Mouse (Mus musculus) ES-Bruce4 (cell line): ENCODE measurements around the gene Dock11. TPM values are rescaled to one million over a fixed set of nuclear protein-coding genes. Genes with fewer than 3 reads are reported as not detected.

Experiments
- H3K27ac ChIP-seq: 2 replicates; pipeline ENCODE4 v1.5.1; 2012; ENCODE audit warnings: low read length, inconsistent platforms; ENCODE audit not compliant: insufficient read depth
- H3K27me3 ChIP-seq: 2 replicates; pipeline ENCODE4 v1.6.1; 2012; ENCODE audit warnings: mild to moderate bottlenecking, low read length, inconsistent platforms; ENCODE audit not compliant: control insufficient read depth, poor library complexity, insufficient read depth, severe bottlenecking
- H3K36me3 ChIP-seq: 2 replicates; pipeline ENCODE4 v1.6.1; 2012; ENCODE audit warnings: inconsistent platforms, mild to moderate bottlenecking, low read length, moderate library complexity; ENCODE audit not compliant: control insufficient read depth, poor library complexity, insufficient read depth, severe bottlenecking
- H3K4me1 ChIP-seq: one replicate; pipeline ENCODE4 v1.8.1; 2011; ENCODE audit warnings: low read length; ENCODE audit not compliant: control insufficient read depth, insufficient read depth
- H3K4me3 ChIP-seq: 2 replicates; pipeline ENCODE4 v1.5.1; 2011; ENCODE audit warnings: low read depth, mild to moderate bottlenecking, low read length
- H3K9ac ChIP-seq: 2 replicates; pipeline ENCODE4 v1.6.1; 2012; ENCODE audit warnings: low read depth, mild to moderate bottlenecking, inconsistent platforms; ENCODE audit not compliant: poor library complexity, severe bottlenecking
- H3K9me3 ChIP-seq: replicated peaks from 2 replicates; pipeline ENCODE4 v1.6.1; 2012; ENCODE audit warnings: mild to moderate bottlenecking, low read length, inconsistent platforms; ENCODE audit not compliant: control insufficient read depth, poor library complexity, insufficient read depth, severe bottlenecking
- CTCF ChIP-seq: IDR thresholded peaks from one replicate; pipeline ENCODE4 v1.8.1; 2011; ENCODE audit warnings: low read depth, low read length
- EP300 ChIP-seq: IDR thresholded peaks from 2 replicates; pipeline ENCODE4 v1.6.1; 2011; ENCODE audit warnings: low read depth, low read length; ENCODE audit not compliant: insufficient read depth
- POLR2A ChIP-seq: IDR thresholded peaks from one replicate; pipeline ENCODE4 v1.8.1; 2011; ENCODE audit warnings: low read length; ENCODE audit not compliant: insufficient read depth
- polyA plus RNA-seq: library from polyadenylated mRNA; stranded (reverse); fragments of >200 nt; gene quantifications from 2 replicates; pipeline ENCODE4 v1.2.4, GENCODE M21; 2011; ENCODE audit warnings: low read depth; ENCODE audit not compliant: missing spikeins, insufficient read depth, insufficient read length

Dock11 gene
- polyA plus RNA-seq, 1 experiment, result 54.7 TPM

- H3K36me3 ChIP-seq, result no peaks in the 10 kb centered on the region
- H3K27me3 ChIP-seq, result no peaks in the 10 kb centered on the region
- H3K9me3 ChIP-seq, result no peaks in the 10 kb centered on the region
- no peak for TF ChIP-seq EP300
- H3K9ac ChIP-seq, result no peak overlapping the region
- H3K27ac ChIP-seq, result no peak overlapping the region
- H3K4me3 ChIP-seq, result no peak overlapping the region
- no peaks in the 10 kb centered on the region for H3K4me1 ChIP-seq
Measured at GRCm38 (mm10) chrX:35897648-35898500, 9.2 kb downstream of the Dock11 start.

GRCm38 (mm10) chrX:35898501-35898766 lies 9.8 kb downstream of the Dock11 start:
- Histone ChIP-seq H3K27ac (no peak overlapping the region), H3K36me3 (no peaks in the 10 kb centered on the region), H3K4me3 (no peak overlapping the region), H3K27me3 (no peaks in the 10 kb centered on the region), H3K4me1 (no peaks in the 10 kb centered on the region), H3K9ac (no peak overlapping the region), H3K9me3 (no peaks in the 10 kb centered on the region)
- TF ChIP-seq CTCF (no peak), POLR2A (no peak), EP300 (no peak)

- no peak for TF ChIP-seq CTCF
- no peak for TF ChIP-seq POLR2A
- no peak for TF ChIP-seq EP300
- Histone ChIP-seq H3K4me3 (no peak overlapping the region), H3K9me3 (no peaks in the 10 kb centered on the region), H3K9ac (no peak overlapping the region), H3K4me1 (no peaks in the 10 kb centered on the region), H3K27me3 (no peaks in the 10 kb centered on the region), H3K27ac (no peak overlapping the region), H3K36me3 (no peaks in the 10 kb centered on the region)
Measured at GRCm38 (mm10) chrX:35904352-35904751, 15.7 kb downstream of the Dock11 start.

- Histone ChIP-seq H3K4me3 (no peak overlapping the region), H3K4me1 (no peaks in the 10 kb centered on the region), H3K9me3 (no peaks in the 10 kb centered on the region), H3K27me3 (no peaks in the 10 kb centered on the region), H3K9ac (no peak overlapping the region), H3K36me3 (no peaks in the 10 kb centered on the region), H3K27ac (no peak overlapping the region)
- TF ChIP-seq CTCF, result no peak
- TF ChIP-seq EP300, result no peak
- TF ChIP-seq POLR2A, result no peak
Measured at GRCm38 (mm10) chrX:35906696-35907330, 18.2 kb downstream of the Dock11 start.

- no peaks in the 10 kb centered on the region for H3K27me3 ChIP-seq
- H3K4me1 ChIP-seq, result no peaks in the 10 kb centered on the region
- H3K9me3 ChIP-seq, result no peaks in the 10 kb centered on the region
- no peak overlapping the region for H3K27ac ChIP-seq
- no peak for TF ChIP-seq POLR2A
- no peak for TF ChIP-seq CTCF
- no peak for TF ChIP-seq EP300
- H3K4me3 ChIP-seq, result no peak overlapping the region
- no peak overlapping the region for H3K9ac ChIP-seq
- H3K36me3 ChIP-seq, result no peaks in the 10 kb centered on the region
Measured at GRCm38 (mm10) chrX:35919558-35919957, 30.9 kb downstream of the Dock11 start.

GRCm38 (mm10) chrX:35920096-35920607 lies 31.5 kb downstream of the Dock11 start:
- H3K4me1 ChIP-seq, result no peaks in the 10 kb centered on the region

More at GRCm38 (mm10) chrX:35920096-35920607, 31.5 kb downstream of the Dock11 start:
- Histone ChIP-seq H3K36me3 (no peaks in the 10 kb centered on the region), H3K9me3 (no peaks in the 10 kb centered on the region), H3K27me3 (no peaks in the 10 kb centered on the region), H3K4me3 (no peak overlapping the region), H3K9ac (no peak overlapping the region), H3K27ac (no peak overlapping the region)
- TF ChIP-seq POLR2A (no peak), CTCF (no peak), EP300 (no peak)
